Mouse (Mus musculus) spleen, adult 18-20 months (tissue): ENCODE results near the gene Creld1.
A peak's percentile ranks its signal among the peaks of the same experiment; 100 is the strongest.

Experiments
- DNase-seq, 2 experiments: peaks; one replicate each; pipeline ENCODE4 v3.0.0; 2022; ENCODE audit warnings: mixed read lengths in 2 of 2

Gene Creld1

GRCm38 (mm10) chr6:113483100-113483615 lies at the start of gene Creld1:
TSS of gene Creld1 (plus strand) at chr6:113483297.
- peak; percentile 89 for DNase-seq

- no peak for DNase-seq
Measured at GRCm38 (mm10) chr6:113433661-113434060, 49.4 kb upstream of the Creld1 start.

GRCm38 (mm10) chr6:113434691-113435090 lies 48.4 kb upstream of the Creld1 start:
- DNase-seq = no peak

- no peak for DNase-seq
Measured at GRCm38 (mm10) chr6:113435664-113436205, 47.4 kb upstream of the Creld1 start, which contains the start of gene Cidec. TSS of gene Cidec (minus strand) at chr6:113435760.

- no peak for DNase-seq
Measured at GRCm38 (mm10) chr6:113437135-113437534, 46.0 kb upstream of the Creld1 start.

- DNase-seq = no peak
Measured at GRCm38 (mm10) chr6:113438721-113439430, 44.2 kb upstream of the Creld1 start.

- no peak for DNase-seq
Measured at GRCm38 (mm10) chr6:113440686-113441085, 42.4 kb upstream of the Creld1 start.

GRCm38 (mm10) chr6:113441147-113441680 lies 41.9 kb upstream of the Creld1 start:
- peak; percentile 39 to 75 for DNase-seq

- no peak for DNase-seq
Measured at GRCm38 (mm10) chr6:113442087-113442441, 41.0 kb upstream of the Creld1 start.

- DNase-seq = peak; percentile 74 to 87
Measured at GRCm38 (mm10) chr6:113442442-113443090, 40.5 kb upstream of the Creld1 start, which contains the start of gene Jagn1. TSS of gene Jagn1 (plus strand) at chr6:113442569.

GRCm38 (mm10) chr6:113443091-113443490 lies 40.0 kb upstream of the Creld1 start:
- no peak for DNase-seq

- DNase-seq = no peak
Measured at GRCm38 (mm10) chr6:113444207-113444965, 38.7 kb upstream of the Creld1 start.

GRCm38 (mm10) chr6:113447639-113448038 lies 35.5 kb upstream of the Creld1 start:
- no peak for DNase-seq

- no peak for DNase-seq
Measured at GRCm38 (mm10) chr6:113451839-113452238, 31.3 kb upstream of the Creld1 start.

GRCm38 (mm10) chr6:113455007-113455406 lies 28.1 kb upstream of the Creld1 start:
- no peak for DNase-seq

GRCm38 (mm10) chr6:113457952-113458534 lies 25.1 kb upstream of the Creld1 start, which contains the start of gene Il17re:
TSS of gene Il17re (plus strand) at chr6:113458484.
- DNase-seq = no peak

GRCm38 (mm10) chr6:113458635-113459034 lies 24.5 kb upstream of the Creld1 start:
- no peak for DNase-seq

GRCm38 (mm10) chr6:113464040-113464439 lies 19.1 kb upstream of the Creld1 start:
- no peak for DNase-seq

- no peak for DNase-seq
Measured at GRCm38 (mm10) chr6:113465602-113466001, 17.5 kb upstream of the Creld1 start.

GRCm38 (mm10) chr6:113468512-113468911 lies 14.6 kb upstream of the Creld1 start:
- DNase-seq = no peak

- peak; percentile 31 to 66 for DNase-seq
Measured at GRCm38 (mm10) chr6:113469021-113469420, 14.1 kb upstream of the Creld1 start.

- DNase-seq = peak; percentile 40 to 69
Measured at GRCm38 (mm10) chr6:113469432-113469831, 13.7 kb upstream of the Creld1 start.
